Mouse (Mus musculus) lung, postnatal 4 days (tissue): ENCODE data around the gene Cd52.
"Not testable (repeated sequence)": the region's sequence is repeated elsewhere in the genome, so short reads cannot be mapped to it uniquely, and the experiment has no call there.

Source experiments
- DNase-seq, 2 experiments: peaks; one replicate each; pipeline ENCODE4 v3.0.0; 2021

The Cd52 gene

GRCm38 (mm10) chr4:134094923-134095547, at the start of gene Cd52:
Cd52 (minus strand) TSS chr4:134095082.
- peak; percentile 67 to 73 for DNase-seq

GRCm38 (mm10) chr4:134144297-134144696, 49.4 kb upstream of the Cd52 start:
- DNase-seq, result not testable (repeated sequence)

- DNase-seq, result no peak
Measured at GRCm38 (mm10) chr4:134138857-134139256, 44.0 kb upstream of the Cd52 start.

GRCm38 (mm10) chr4:134136280-134136926, 41.5 kb upstream of the Cd52 start:
- DNase-seq, result peak in 1 of 2 experiments; percentile 10

- DNase-seq, result peak in 1 of 2 experiments; percentile 13
Measured at GRCm38 (mm10) chr4:134132519-134133095, 37.7 kb upstream of the Cd52 start.

- peak in 1 of 2 experiments; percentile 10 for DNase-seq
Measured at GRCm38 (mm10) chr4:134132117-134132516, 37.2 kb upstream of the Cd52 start.

- peak; percentile 59 to 60 for DNase-seq
Measured at GRCm38 (mm10) chr4:134129482-134129881, 34.6 kb upstream of the Cd52 start.

- DNase-seq, result peak in 1 of 2 experiments; percentile 70
Measured at GRCm38 (mm10) chr4:134128983-134129362, 34.1 kb upstream of the Cd52 start.

- DNase-seq, result peak; percentile 92 to 95
Measured at GRCm38 (mm10) chr4:134128221-134128982, 33.5 kb upstream of the Cd52 start, which contains the start of gene Sh3bgrl3. Sh3bgrl3 (minus strand) TSS chr4:134128789.

GRCm38 (mm10) chr4:134127793-134128192, 32.9 kb upstream of the Cd52 start:
- no peak for DNase-seq

GRCm38 (mm10) chr4:134127121-134127455, 32.2 kb upstream of the Cd52 start:
- peak in 1 of 2 experiments; percentile 20 for DNase-seq

GRCm38 (mm10) chr4:134126300-134127120, 31.6 kb upstream of the Cd52 start:
- peak in 1 of 2 experiments; percentile 24 for DNase-seq

GRCm38 (mm10) chr4:134125383-134126060, 30.6 kb upstream of the Cd52 start:
- no peak for DNase-seq

GRCm38 (mm10) chr4:134123680-134124551, 29.0 kb upstream of the Cd52 start:
- DNase-seq, result peak in 1 of 2 experiments; percentile 67

- no peak for DNase-seq
Measured at GRCm38 (mm10) chr4:134123147-134123546, 28.3 kb upstream of the Cd52 start.

- DNase-seq, result no peak
Measured at GRCm38 (mm10) chr4:134122281-134122680, 27.4 kb upstream of the Cd52 start.

GRCm38 (mm10) chr4:134121571-134121970, 26.7 kb upstream of the Cd52 start:
- no peak for DNase-seq

- DNase-seq, result no peak
Measured at GRCm38 (mm10) chr4:134120916-134121315, 26.0 kb upstream of the Cd52 start.

GRCm38 (mm10) chr4:134120192-134120805, 25.4 kb upstream of the Cd52 start:
- DNase-seq, result no peak

GRCm38 (mm10) chr4:134119644-134120043, 24.8 kb upstream of the Cd52 start:
- peak in 1 of 2 experiments; percentile 55 for DNase-seq
